Mouse (Mus musculus): Measurements from ENCODE around the gene Gm17455. TPM values are rescaled to one million over a fixed set of nuclear protein-coding genes. Genes with fewer than 3 reads are reported as not detected.

Gene Gm17455
- total RNA-seq, 2 experiments from 2014 or later, result 0.34 to 1.2 TPM

- DNase-seq (ENCODE audit: extremely low spot score in 1 of 2, low spot score in 1 of 2), result no peak
These were observed 12.3 kb downstream of the Gm17455 start for GRCm38 (mm10) chr10:60411794-60412193.

- DNase-seq (ENCODE audit: extremely low spot score in 1 of 2, low spot score in 1 of 2), result no peak
These were observed 14.2 kb downstream of the Gm17455 start for GRCm38 (mm10) chr10:60413756-60414155.

- DNase-seq (ENCODE audit: extremely low spot score in 1 of 2, low spot score in 1 of 2), result no peak
These were observed 17.5 kb downstream of the Gm17455 start for GRCm38 (mm10) chr10:60417041-60417440.

GRCm38 (mm10) chr10:60418137-60418536, 18.6 kb downstream of the Gm17455 start:
- peak; percentile 75 to 88 for DNase-seq (ENCODE audit: extremely low spot score in 1 of 2, low spot score in 1 of 2)

- no peak for DNase-seq (ENCODE audit: extremely low spot score in 1 of 2, low spot score in 1 of 2)
These were observed 20.1 kb downstream of the Gm17455 start for GRCm38 (mm10) chr10:60419624-60420023.

GRCm38 (mm10) chr10:60422756-60423155, 23.2 kb downstream of the Gm17455 start:
- no peak for DNase-seq (ENCODE audit: extremely low spot score in 1 of 2, low spot score in 1 of 2)

GRCm38 (mm10) chr10:60430001-60430400, 30.5 kb downstream of the Gm17455 start:
- DNase-seq (ENCODE audit: extremely low spot score in 1 of 2, low spot score in 1 of 2), result no peak

GRCm38 (mm10) chr10:60430591-60430990, 31.1 kb downstream of the Gm17455 start:
- no peak for DNase-seq (ENCODE audit: extremely low spot score in 1 of 2, low spot score in 1 of 2)

GRCm38 (mm10) chr10:60432679-60433078, 33.2 kb downstream of the Gm17455 start:
- no peak for DNase-seq (ENCODE audit: extremely low spot score in 1 of 2, low spot score in 1 of 2)

GRCm38 (mm10) chr10:60442321-60442720, 42.8 kb downstream of the Gm17455 start:
- DNase-seq (ENCODE audit: extremely low spot score in 1 of 2, low spot score in 1 of 2), result no peak

- no peak for DNase-seq (ENCODE audit: extremely low spot score in 1 of 2, low spot score in 1 of 2)
These were observed 43.6 kb downstream of the Gm17455 start for GRCm38 (mm10) chr10:60443078-60443477.

- peak in 1 of 2 experiments; percentile 9 for DNase-seq (ENCODE audit: extremely low spot score in 1 of 2, low spot score in 1 of 2)
These were observed 45.6 kb downstream of the Gm17455 start for GRCm38 (mm10) chr10:60445031-60445593.

GRCm38 (mm10) chr10:60447186-60447585, 47.7 kb downstream of the Gm17455 start:
- DNase-seq (ENCODE audit: extremely low spot score in 1 of 2, low spot score in 1 of 2), result peak in 1 of 2 experiments; percentile 5

Other genes with a start within 250 kb of the Gm17455 start
- 1 to 10 TPM; 2.8 to 3.1 TPM for gene Chst3, start 180.5 kb upstream of the Gm17455 start, total RNA-seq (2021)
- 1,000 to 10,000 TPM; 1,375 to 1,496 TPM for gene Psap, start 122.1 kb upstream of the Gm17455 start, total RNA-seq (2021)
- 10 to 100 TPM; 25.2 to 25.9 TPM for gene Vsir, start 52.9 kb upstream of the Gm17455 start, total RNA-seq (2021)

All from layer of hippocampus, postnatal 25 days (tissue).